In the genomic region with DNA sequence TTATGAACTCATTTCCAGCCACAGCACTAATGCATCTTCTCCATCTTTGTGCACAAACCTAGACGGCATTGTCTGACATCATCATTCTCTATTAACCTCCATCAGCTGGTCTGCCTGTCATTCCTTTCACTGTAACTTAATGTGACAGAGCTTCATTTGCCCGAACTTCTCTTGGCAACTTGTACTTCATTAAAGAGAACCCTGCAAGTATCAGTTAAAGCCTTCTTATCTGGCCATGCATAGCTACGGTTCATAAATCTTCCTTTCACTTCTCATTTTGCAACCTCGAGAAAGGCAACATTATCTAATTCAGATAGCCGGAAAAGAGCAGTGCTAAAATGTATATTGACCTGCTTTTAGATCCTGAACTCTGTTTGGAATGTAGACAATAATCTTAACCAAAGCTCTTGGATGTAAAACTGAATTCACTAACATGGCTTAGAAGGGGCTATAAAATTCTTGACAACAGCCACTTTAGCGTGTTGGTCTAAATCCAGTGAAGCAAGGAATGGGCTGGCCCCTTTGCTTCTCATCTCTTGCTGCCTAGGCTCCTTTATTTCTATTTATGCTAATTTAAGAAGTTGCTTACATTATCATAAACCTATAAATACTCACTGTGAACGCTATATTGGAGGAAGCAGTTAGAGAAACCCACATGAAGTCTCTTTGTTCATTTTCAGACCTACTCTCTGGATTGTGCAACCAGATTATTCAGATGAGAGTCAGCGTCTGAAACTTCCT, we compare ENCODE assay signal across 24 mouse cellular contexts.
DNase-seq lines count a peak whose midpoint lies in the region; ATAC-seq and TF ChIP-seq lines count a peak whose summit lies in the region.
"Had no signal": no experiment of that assay in that cellular context is flagged by ENCODE, and none has a peak within 500 bp of the region (broad histone marks: within the 10 kb centered on the region; RNA-seq: fewer than 3 reads in every experiment).

No protein-coding gene starts in this region.

- H3K9ac ChIP-seq in forebrain, embryonic 12.5 days = no peak overlapping the region
- H3K9ac ChIP-seq in forebrain, embryonic 11.5 days (ENCODE audit: low read length) = no peak overlapping the region
- no peak overlapping the region for H3K9ac ChIP-seq in lung, embryonic 14.5 days
- no peak overlapping the region for H3K9ac ChIP-seq in liver, embryonic 11.5 days (ENCODE audit: low read depth, low read length)
- H3K9ac ChIP-seq: hindbrain, embryonic 12.5 days; liver, embryonic 14.5 days; lung, embryonic 15.5 days; midbrain, embryonic 12.5 days; neural tube, embryonic 12.5 days had no signal

- H3K4me1 ChIP-seq in forebrain, embryonic 12.5 days = no peaks in the 10 kb centered on the region
- no peaks in the 10 kb centered on the region for H3K4me1 ChIP-seq in forebrain, embryonic 11.5 days (replicated peaks; ENCODE audit: control insufficient read depth, insufficient read depth, low read length)
- H3K4me1 ChIP-seq in lung, embryonic 14.5 days (ENCODE audit: insufficient read depth) = no peaks in the 10 kb centered on the region
- H3K4me1 ChIP-seq in liver, embryonic 11.5 days (replicated peaks; ENCODE audit: control insufficient read depth, insufficient read depth, low read length) = no peaks in the 10 kb centered on the region
- H3K4me1 ChIP-seq: hindbrain, embryonic 12.5 days; lung, embryonic 15.5 days; midbrain, embryonic 12.5 days; neural tube, embryonic 12.5 days had no signal

- no peak overlapping the region for H3K4me2 ChIP-seq in forebrain, embryonic 12.5 days
- no peak overlapping the region for H3K4me2 ChIP-seq in forebrain, embryonic 11.5 days (ENCODE audit: low read depth, low read length, severe bottlenecking)
- H3K4me2 ChIP-seq in lung, embryonic 14.5 days = no peak overlapping the region
- H3K4me2 ChIP-seq in liver, embryonic 11.5 days = no peak overlapping the region
- H3K4me2 ChIP-seq: hindbrain, embryonic 12.5 days; lung, embryonic 15.5 days; midbrain, embryonic 12.5 days; neural tube, embryonic 12.5 days had no signal

- 79% methylated on average over 8 of the region's 8 CpGs for WGBS in forebrain, embryonic 12.5 days
- 84% methylated on average over 8 of the region's 8 CpGs for WGBS in forebrain, embryonic 11.5 days
- 44% methylated on average over 8 of the region's 8 CpGs for WGBS in lung, embryonic 14.5 days
- 65% methylated on average over 8 of the region's 8 CpGs for WGBS in liver, embryonic 11.5 days

- TF ChIP-seq CTCF in lung, embryonic 14.5 days (IDR thresholded peaks at IDR 0.05; ENCODE audit: low read depth) = no peak

- no peak overlapping the region for H3K27ac ChIP-seq in forebrain, embryonic 12.5 days
- no peak overlapping the region for H3K27ac ChIP-seq in forebrain, embryonic 11.5 days (ENCODE audit: low read depth, low read length)
- H3K27ac ChIP-seq in lung, embryonic 14.5 days (ENCODE audit: low read depth) = no peak overlapping the region
- H3K27ac ChIP-seq in liver, embryonic 11.5 days (ENCODE audit: low read depth, low read length) = no peak overlapping the region
- H3K27ac ChIP-seq: heart, adult 2 months; hindbrain, embryonic 12.5 days; left cerebral cortex, adult 2 months; liver, embryonic 14.5 days; lung, embryonic 15.5 days; midbrain, embryonic 12.5 days; neural tube, embryonic 12.5 days had no signal

- peak; percentile 27; the same call in 1 of the 2 replicates for ATAC-seq in forebrain, embryonic 12.5 days (ENCODE audit: low FRiP score)
- ATAC-seq in forebrain, embryonic 11.5 days (replicated peaks; ENCODE audit: low FRiP score) = no peak
- no peak; the same call in 1 of the 2 replicates for ATAC-seq in lung, embryonic 14.5 days (ENCODE audit: insufficient read depth)
- peak; percentile 56; the same call in 1 of the 2 replicates for ATAC-seq in common myeloid progenitor, adult 5-6 weeks (replicated peaks; ENCODE audit: low read depth, poor library complexity, severe bottlenecking)
- no peak for ATAC-seq in liver, embryonic 11.5 days (replicated peaks; ENCODE audit: low FRiP score)
- ATAC-seq: activated CD4-positive, CD25-positive, alpha-beta regulatory T cell, adult 4 months; CD4-positive, CD25-positive, alpha-beta regulatory T cell, adult 4 months; forebrain, embryonic 16.5 days; intestine, postnatal 0 days had no signal

- no peaks in the 10 kb centered on the region for H3K9me3 ChIP-seq in forebrain, embryonic 12.5 days
- H3K9me3 ChIP-seq in forebrain, embryonic 11.5 days (ENCODE audit: control insufficient read depth, low read length) = no peaks in the 10 kb centered on the region
- no peaks in the 10 kb centered on the region for H3K9me3 ChIP-seq in lung, embryonic 14.5 days (ENCODE audit: low read depth, low read length)
- H3K9me3 ChIP-seq in liver, embryonic 11.5 days (ENCODE audit: control insufficient read depth, low read length) = no peaks in the 10 kb centered on the region
- H3K9me3 ChIP-seq: hindbrain, embryonic 12.5 days; lung, embryonic 15.5 days; midbrain, embryonic 12.5 days; neural tube, embryonic 12.5 days had no signal

- no peak overlapping the region for H3K4me3 ChIP-seq in forebrain, embryonic 12.5 days (replicated peaks)
- H3K4me3 ChIP-seq in forebrain, embryonic 11.5 days (ENCODE audit: low read depth, low read length) = no peak overlapping the region
- no peak overlapping the region for H3K4me3 ChIP-seq in lung, embryonic 14.5 days (ENCODE audit: low read depth, low read length)
- H3K4me3 ChIP-seq in liver, embryonic 11.5 days (ENCODE audit: low read depth, low read length) = no peak overlapping the region
- H3K4me3 ChIP-seq: heart, adult 2 months; hindbrain, embryonic 12.5 days; left cerebral cortex, adult 2 months; lung, embryonic 15.5 days; midbrain, embryonic 12.5 days; neural tube, embryonic 12.5 days had no signal

- no peak for DNase-seq in forebrain, embryonic 11.5 days (ENCODE audit: low spot score)
- peak; percentile 27 for DNase-seq in lung, embryonic 14.5 days
- no peak for DNase-seq in lung, postnatal 36 days
- peak; percentile 53 for DNase-seq in retina, embryonic 14.5 days (ENCODE audit: low spot score)
- DNase-seq in layer of hippocampus, adult 9-11 months = no peak
- no peak for DNase-seq in liver, embryonic 11.5 days (ENCODE audit: low spot score)
- DNase-seq: adrenal gland, postnatal 25 days; cerebellum, postnatal 14 days; gastrocnemius, postnatal 25 days; heart, adult 2 months; kidney, postnatal 36 days; lung, postnatal 4 days had no signal

- no peaks in the 10 kb centered on the region for H3K27me3 ChIP-seq in forebrain, embryonic 12.5 days
- no peaks in the 10 kb centered on the region for H3K27me3 ChIP-seq in forebrain, embryonic 11.5 days (ENCODE audit: control insufficient read depth, insufficient read depth, low read length)
- no peaks in the 10 kb centered on the region for H3K27me3 ChIP-seq in lung, embryonic 14.5 days (ENCODE audit: insufficient read depth, low read length)
- H3K27me3 ChIP-seq in liver, embryonic 11.5 days (replicated peaks; ENCODE audit: control insufficient read depth, insufficient read depth, low read length) = no peaks in the 10 kb centered on the region
- H3K27me3 ChIP-seq: hindbrain, embryonic 12.5 days; lung, embryonic 15.5 days; midbrain, embryonic 12.5 days; neural tube, embryonic 12.5 days had no signal

- no peaks in the 10 kb centered on the region for H3K36me3 ChIP-seq in forebrain, embryonic 12.5 days (replicated peaks)
- no peaks in the 10 kb centered on the region for H3K36me3 ChIP-seq in forebrain, embryonic 11.5 days (ENCODE audit: control insufficient read depth, insufficient read depth, low read length)
- no peaks in the 10 kb centered on the region for H3K36me3 ChIP-seq in lung, embryonic 14.5 days (ENCODE audit: insufficient read depth)
- no peaks in the 10 kb centered on the region for H3K36me3 ChIP-seq in liver, embryonic 11.5 days (ENCODE audit: control insufficient read depth, insufficient read depth, low read length)
- H3K36me3 ChIP-seq: hindbrain, embryonic 12.5 days; lung, embryonic 15.5 days; midbrain, embryonic 12.5 days; neural tube, embryonic 12.5 days had no signal

Comparison
In these comparisons a context has a peak if more than half of its experiments do, and no peak if none do; other contexts are left out.
1. ATAC-seq: peak in forebrain, embryonic 12.5 days (single experiment) and common myeloid progenitor, adult 5-6 weeks (single experiment); none in forebrain, embryonic 11.5 days (single experiment), lung, embryonic 14.5 days (single experiment) and liver, embryonic 11.5 days (single experiment).
2. DNase-seq: peak in lung, embryonic 14.5 days (single experiment) and retina, embryonic 14.5 days (single experiment); none in forebrain, embryonic 11.5 days (single experiment), lung, postnatal 36 days (single experiment), layer of hippocampus, adult 9-11 months (single experiment) and liver, embryonic 11.5 days (single experiment).